Mouse (Mus musculus) large intestine, adult 2 months (tissue): ENCODE results near the gene Pcdh15. TPM values are rescaled to one million over a fixed set of nuclear protein-coding genes. Genes with fewer than 3 reads are reported as not detected.

Experiments used
- DNase-seq: peaks from one replicate; pipeline ENCODE4 v3.0.0-alpha.2; 2012; ENCODE audit warnings: low read depth, low spot score
- WGBS: fragments of 180-500 bp; shearing (Covaris S2); methylation state at CpG from one replicate; pipeline ENCODE4 v1.1.7; 2018; 5-methylcytosine and 5-hydroxymethylcytosine counted together
- polyA plus RNA-seq: library from polyadenylated mRNA; depleted of rRNA; stranded (reverse); fragments of >200 nt; gene quantifications from 2 replicates; pipeline ENCODE4 v1.2.3, GENCODE M21; 2012

The Pcdh15 gene
- polyA plus RNA-seq, 1 experiment: 0.10 TPM

GRCm38 (mm10) chr10:73782945-73783344, 683.8 kb downstream of the Pcdh15 start:
- no peak for DNase-seq
- 41% methylated on average over 4 of the region's 4 CpGs for WGBS

- WGBS: 74% methylated on average over 3 of the region's 3 CpGs
- no peak for DNase-seq
These were observed 689.0 kb downstream of the Pcdh15 start for GRCm38 (mm10) chr10:73788163-73788562.

GRCm38 (mm10) chr10:73805069-73805468, 705.9 kb downstream of the Pcdh15 start:
- WGBS: 86% methylated on average over 4 of the region's 4 CpGs
- no peak for DNase-seq

- WGBS: 64% methylated on average over 8 of the region's 8 CpGs
- DNase-seq: no peak
These were observed 713.2 kb downstream of the Pcdh15 start for GRCm38 (mm10) chr10:73812311-73812710.

- no peak for DNase-seq
- WGBS: 38% methylated on average over 22 of the region's 22 CpGs
These were observed 722.8 kb downstream of the Pcdh15 start for GRCm38 (mm10) chr10:73821657-73822583.

- no peak for DNase-seq
- 51% methylated on average over 4 of the region's 4 CpGs for WGBS
These were observed 724.1 kb downstream of the Pcdh15 start for GRCm38 (mm10) chr10:73823214-73823613.

GRCm38 (mm10) chr10:73826354-73826753, 727.2 kb downstream of the Pcdh15 start:
- no peak for DNase-seq
- 34% methylated on average over 8 of the region's 8 CpGs for WGBS

GRCm38 (mm10) chr10:73828781-73829180, 729.6 kb downstream of the Pcdh15 start:
- WGBS: 74% methylated on average over 2 of the region's 2 CpGs
- DNase-seq: no peak

GRCm38 (mm10) chr10:73844998-73845397, 745.9 kb downstream of the Pcdh15 start:
- no peak for DNase-seq
- 44% methylated on average over 3 of the region's 3 CpGs for WGBS

- WGBS: 69% methylated on average over 4 of the region's 4 CpGs
- no peak for DNase-seq
These were observed 763.0 kb downstream of the Pcdh15 start for GRCm38 (mm10) chr10:73862181-73862580.

GRCm38 (mm10) chr10:73878055-73878728, 779.0 kb downstream of the Pcdh15 start:
- 82% methylated on average over 5 of the region's 5 CpGs for WGBS

GRCm38 (mm10) chr10:73878729-73879067, 779.6 kb downstream of the Pcdh15 start:
- 81% methylated on average over 4 of the region's 4 CpGs for WGBS
- no peak for DNase-seq

More at GRCm38 (mm10) chr10:73878055-73878728, 779.0 kb downstream of the Pcdh15 start:
- DNase-seq: no peak

GRCm38 (mm10) chr10:73887771-73888170, 788.6 kb downstream of the Pcdh15 start:
- 75% methylated on average over 4 of the region's 4 CpGs for WGBS
- DNase-seq: no peak

- WGBS: 68% methylated on average over 4 of the region's 4 CpGs
- DNase-seq: no peak
These were observed 793.1 kb downstream of the Pcdh15 start for GRCm38 (mm10) chr10:73892251-73892650.

GRCm38 (mm10) chr10:73896086-73896607, 797.0 kb downstream of the Pcdh15 start:
- DNase-seq: no peak

GRCm38 (mm10) chr10:73899165-73899564, 800.0 kb downstream of the Pcdh15 start:
- WGBS: 77% methylated on average over 3 of the region's 3 CpGs
- no peak for DNase-seq

GRCm38 (mm10) chr10:73907626-73908025, 808.5 kb downstream of the Pcdh15 start:
- 61% methylated on average over 1 of the region's 1 CpGs for WGBS
- DNase-seq: no peak

GRCm38 (mm10) chr10:73908568-73908967, 809.4 kb downstream of the Pcdh15 start:
- DNase-seq: no peak
- 60% methylated on average over 1 of the region's 1 CpGs for WGBS

GRCm38 (mm10) chr10:73915170-73915569, 816.0 kb downstream of the Pcdh15 start:
- 71% methylated on average over 4 of the region's 4 CpGs for WGBS
- no peak for DNase-seq

- WGBS: 54% methylated on average over 3 of the region's 3 CpGs
- DNase-seq: no peak
These were observed 822.4 kb downstream of the Pcdh15 start for GRCm38 (mm10) chr10:73921579-73921978.

GRCm38 (mm10) chr10:73928672-73929071, 829.5 kb downstream of the Pcdh15 start:
- 70% methylated on average over 1 of the region's 1 CpGs for WGBS
- no peak for DNase-seq
